20 mouse cellular contexts compared by ENCODE assay signal in the genomic region with DNA sequence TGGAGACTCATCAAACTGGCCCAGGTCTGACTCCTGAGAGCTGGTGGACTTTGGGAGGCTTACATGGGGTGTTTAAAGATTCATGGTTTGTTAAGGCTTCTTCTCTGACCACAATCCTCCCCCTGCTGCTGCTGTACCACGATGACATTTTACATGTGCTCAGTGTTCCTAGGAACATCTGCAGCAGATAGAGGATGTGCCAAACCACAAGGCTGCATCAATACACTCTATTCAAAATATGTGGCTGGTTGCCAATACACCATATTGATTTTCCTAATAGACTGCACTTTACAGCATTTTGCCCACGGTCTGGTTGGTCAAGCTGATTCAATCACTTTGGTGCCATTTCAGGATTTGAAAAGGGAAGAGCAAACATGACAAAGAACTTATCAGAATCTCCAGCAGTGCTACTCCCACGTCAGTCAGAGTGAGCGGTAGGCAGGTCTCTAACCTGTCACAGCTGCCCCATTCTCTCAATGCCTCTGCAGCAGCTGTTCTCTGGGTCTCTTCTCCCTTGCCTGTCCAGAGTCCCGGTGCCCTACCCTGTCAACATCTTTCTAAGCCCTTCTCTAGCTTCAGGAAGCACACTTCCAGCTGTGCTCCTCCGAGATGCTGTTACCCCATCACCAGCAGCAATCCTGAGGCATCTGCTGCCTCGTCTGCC. TPM values are rescaled to one million over a fixed set of nuclear protein-coding genes. Genes with fewer than 3 reads are reported as not detected.
A peak's percentile ranks its signal among the peaks of the same experiment; 100 is the strongest.
DNase-seq lines count a peak whose midpoint lies in the region; ATAC-seq and TF ChIP-seq lines count a peak whose summit lies in the region.
"Had no signal": no experiment of that assay in that cellular context is flagged by ENCODE, and none has a peak within 500 bp of the region (broad histone marks: within the 10 kb centered on the region; RNA-seq: fewer than 3 reads in every experiment).

No protein-coding gene starts in this region.

- no peak overlapping the region for H3K9ac ChIP-seq in forebrain, embryonic 14.5 days (ENCODE audit: low read length)
- H3K9ac ChIP-seq in forebrain, embryonic 16.5 days (replicated peaks; ENCODE audit: low read depth, low read length) = no peak overlapping the region
- H3K9ac ChIP-seq in limb, embryonic 14.5 days (ENCODE audit: low read depth, low read length, severe bottlenecking) = no peak overlapping the region
- no peak overlapping the region for H3K9ac ChIP-seq in CH12.LX (ENCODE audit: insufficient read depth, low read depth)
- H3K9ac ChIP-seq: heart, embryonic 15.5 days; intestine, embryonic 15.5 days; limb, embryonic 13.5 days; lung, embryonic 15.5 days had no signal

- no peaks in the 10 kb centered on the region for H3K27me3 ChIP-seq in forebrain, embryonic 14.5 days (replicated peaks; ENCODE audit: control insufficient read depth, insufficient read depth, low read length)
- no peaks in the 10 kb centered on the region for H3K27me3 ChIP-seq in forebrain, embryonic 16.5 days (replicated peaks; ENCODE audit: control insufficient read depth, insufficient read depth, low read length)
- H3K27me3 ChIP-seq in limb, embryonic 14.5 days (ENCODE audit: control insufficient read depth, insufficient read depth, low read length) = no peaks in the 10 kb centered on the region
- no peaks in the 10 kb centered on the region for H3K27me3 ChIP-seq in limb, embryonic 10.5 days (ENCODE audit: low read depth, poor library complexity, severe bottlenecking)
- H3K27me3 ChIP-seq in CH12.LX (replicated peaks) = no peaks in the 10 kb centered on the region
- H3K27me3 ChIP-seq: heart, embryonic 15.5 days; intestine, embryonic 15.5 days; limb, embryonic 13.5 days; lung, embryonic 15.5 days; megakaryocyte, embryonic 14.5 days; Patski had no signal

- peak; percentile 67 for TF ChIP-seq EP300 in CH12.LX (IDR thresholded peaks at IDR 0.05; ENCODE audit: low read length)

- no peak for TF ChIP-seq CTCF in CH12.LX (conservative IDR thresholded peaks at IDR 0.05 in 1 of 2, IDR thresholded peaks at IDR 0.05 in 1 of 2; ENCODE audit: low read depth in 2 of 2, low read length in 2 of 2)

- TF ChIP-seq POLR2A in limb, embryonic 14.5 days (IDR thresholded peaks at IDR 0.05; ENCODE audit: borderline replicate concordance, extremely low read depth, insufficient read depth, insufficient read length) = no peak
- no peak for TF ChIP-seq POLR2A in CH12.LX (IDR thresholded peaks at IDR 0.05; ENCODE audit: low read depth, low read length)

- H3K4me3 ChIP-seq in forebrain, embryonic 14.5 days (ENCODE audit: low read depth, low read length) = no peak overlapping the region
- no peak overlapping the region for H3K4me3 ChIP-seq in forebrain, embryonic 16.5 days (replicated peaks; ENCODE audit: low read length)
- no peak overlapping the region for H3K4me3 ChIP-seq in limb, embryonic 14.5 days (replicated peaks; ENCODE audit: low read length)
- H3K4me3 ChIP-seq in limb, embryonic 10.5 days = no peak overlapping the region
- no peak overlapping the region for H3K4me3 ChIP-seq in CH12.LX (replicated peaks in 1 of 3; ENCODE audit: low read depth in 2 of 3, low read length in 2 of 3, poor library complexity in 1 of 3)
- H3K4me3 ChIP-seq: heart, embryonic 15.5 days; intestine, embryonic 15.5 days; limb, embryonic 13.5 days; lung, embryonic 15.5 days; megakaryocyte, embryonic 14.5 days had no signal

- H3K36me3 ChIP-seq in forebrain, embryonic 14.5 days (ENCODE audit: control insufficient read depth, insufficient read depth, low read length) = peaks cover 91% of the 10 kb centered on the region
- H3K36me3 ChIP-seq in forebrain, embryonic 16.5 days (ENCODE audit: control insufficient read depth, insufficient read depth) = peaks cover 30% of the 10 kb centered on the region
- peaks cover 79% of the 10 kb centered on the region for H3K36me3 ChIP-seq in limb, embryonic 14.5 days (ENCODE audit: control insufficient read depth, insufficient read depth, low read length)
- H3K36me3 ChIP-seq in limb, embryonic 10.5 days = peaks cover 98% of the 10 kb centered on the region
- peaks cover 61 to 95% of the 10 kb centered on the region in 2 experiments for H3K36me3 ChIP-seq in CH12.LX (replicated peaks in 1 of 2; ENCODE audit: control insufficient read depth in 1 of 2, insufficient read depth in 1 of 2, low read length in 1 of 2)

- ATAC-seq in forebrain, embryonic 14.5 days = peak; percentile 21; the same call in 1 of the 2 replicates
- no peak for ATAC-seq in forebrain, embryonic 16.5 days
- no peak for ATAC-seq in limb, embryonic 14.5 days (ENCODE audit: low FRiP score, low read depth)
- peak; percentile 82 for ATAC-seq in megakaryocyte-erythroid progenitor cell, adult 5-6 weeks (replicated peaks; ENCODE audit: low FRiP score, low TSS enrichment, poor library complexity, severe bottlenecking)
- ATAC-seq: intestine, embryonic 15.5 days; Patski had no signal

- in situ Hi-C loops in CH12.LX (cut with MboI; ENCODE audit: low pct_ligation_motif_present, low pct_unique_long_range_greater_than_20kb, low sequenced_read_pairs) = loop anchor here (5.0 kb wide), 1 partner anchor 55 kb away; no protein-coding TSS in a partner anchor

- no peaks in the 10 kb centered on the region for H3K9me3 ChIP-seq in forebrain, embryonic 14.5 days (replicated peaks; ENCODE audit: control insufficient read depth, low read length)
- no peaks in the 10 kb centered on the region for H3K9me3 ChIP-seq in forebrain, embryonic 16.5 days (ENCODE audit: control insufficient read depth, low read length)
- H3K9me3 ChIP-seq in limb, embryonic 14.5 days (ENCODE audit: control insufficient read depth, low read length) = no peaks in the 10 kb centered on the region
- no peaks in the 10 kb centered on the region for H3K9me3 ChIP-seq in limb, embryonic 10.5 days (replicated peaks)
- no peaks in the 10 kb centered on the region for H3K9me3 ChIP-seq in CH12.LX (replicated peaks; ENCODE audit: low read length)
- H3K9me3 ChIP-seq: heart, embryonic 15.5 days; intestine, embryonic 15.5 days; limb, embryonic 13.5 days; lung, embryonic 15.5 days; megakaryocyte, embryonic 14.5 days had no signal

- no peaks in the 10 kb centered on the region for H3K79me2 ChIP-seq in CH12.LX (replicated peaks; ENCODE audit: control insufficient read depth, extremely low read depth, insufficient read depth, poor library complexity, severe bottlenecking)

- no peaks in the 10 kb centered on the region for H3K4me1 ChIP-seq in forebrain, embryonic 14.5 days (ENCODE audit: control insufficient read depth, insufficient read depth, low read length)
- H3K4me1 ChIP-seq in forebrain, embryonic 16.5 days (replicated peaks; ENCODE audit: control insufficient read depth, insufficient read depth, low read length) = no peaks in the 10 kb centered on the region; the same call in 1 of the 2 replicates
- no peaks in the 10 kb centered on the region for H3K4me1 ChIP-seq in limb, embryonic 14.5 days (ENCODE audit: control insufficient read depth, insufficient read depth, low read length)
- no peaks in the 10 kb centered on the region for H3K4me1 ChIP-seq in limb, embryonic 10.5 days
- H3K4me1 ChIP-seq in CH12.LX (ENCODE audit: control insufficient read depth in 1 of 2, insufficient read depth in 2 of 2) = peaks cover 7 to 30% of the 10 kb centered on the region in 2 experiments
- H3K4me1 ChIP-seq: heart, embryonic 15.5 days; intestine, embryonic 15.5 days; limb, embryonic 13.5 days; lung, embryonic 15.5 days had no signal

- dilution Hi-C loops in CH12.LX (cut with MboI; ENCODE audit: extremely low pct_ligation_motif_present, extremely low pct_unique_long_range_greater_than_20kb, low sequenced_read_pairs) = no loop called here

- no peak; the same call in 1 of the 2 replicates for TF ChIP-seq RAD21 in CH12.LX (IDR thresholded peaks at IDR 0.05; ENCODE audit: low read depth, low read length)

- H3K27ac ChIP-seq in forebrain, embryonic 14.5 days (ENCODE audit: low read depth, low read length) = peak overlapping the region; percentile 33; the same call in 1 of the 2 replicates
- H3K27ac ChIP-seq in forebrain, embryonic 16.5 days (ENCODE audit: low read length) = no peak overlapping the region
- no peak overlapping the region for H3K27ac ChIP-seq in limb, embryonic 14.5 days (replicated peaks; ENCODE audit: low read depth, low read length)
- no peak overlapping the region for H3K27ac ChIP-seq in limb, embryonic 10.5 days
- no peak overlapping the region; the same call in 1 of the 2 replicates for H3K27ac ChIP-seq in CH12.LX (ENCODE audit: insufficient read depth, low read depth)
- H3K27ac ChIP-seq: heart, embryonic 15.5 days; intestine, embryonic 15.5 days; limb, embryonic 13.5 days; lung, embryonic 15.5 days had no signal

- WGBS in forebrain, embryonic 14.5 days = 77% methylated on average over 7 of the region's 7 CpGs
- 68% methylated on average over 7 of the region's 7 CpGs for WGBS in forebrain, embryonic 16.5 days
- 84% methylated on average over 7 of the region's 7 CpGs for WGBS in limb, embryonic 14.5 days
- WGBS in limb, embryonic 10.5 days = 92% methylated on average over 7 of the region's 7 CpGs

- peak; percentile 14 for DNase-seq in forebrain, embryonic 14.5 days (ENCODE audit: low spot score)
- peak; percentile 19 for DNase-seq in limb, embryonic 14.5 days (ENCODE audit: low spot score)
- DNase-seq in limb, embryonic 10.5 days (ENCODE audit: low spot score) = no peak
- peak; percentile 57 for DNase-seq in CH12.LX (ENCODE audit: extremely low read depth)
- DNase-seq in adrenal gland, adult 18-20 months (ENCODE audit: low spot score in 2 of 2) = no peak
- no peak for DNase-seq in thymus, postnatal 10 days (ENCODE audit: low spot score in 2 of 2)
- DNase-seq: B cell, adult 2 months; cerebellum, adult 18-20 months; kidney, postnatal 14 days; retina, postnatal 1 day; spleen, adult 18-20 months; thymus, postnatal 25 days had no signal

- H3K4me2 ChIP-seq in forebrain, embryonic 14.5 days (ENCODE audit: low read length) = no peak overlapping the region
- no peak overlapping the region for H3K4me2 ChIP-seq in forebrain, embryonic 16.5 days (ENCODE audit: low read length)
- no peak overlapping the region for H3K4me2 ChIP-seq in limb, embryonic 14.5 days (replicated peaks; ENCODE audit: low read depth, low read length, severe bottlenecking)
- H3K4me2 ChIP-seq in CH12.LX (ENCODE audit: insufficient read depth, low read depth, poor library complexity, severe bottlenecking) = no peak overlapping the region
- H3K4me2 ChIP-seq: heart, embryonic 15.5 days; intestine, embryonic 15.5 days; limb, embryonic 13.5 days; lung, embryonic 15.5 days had no signal

RNA-seq across cellular contexts. Expression of a gene that starts 19.8 kb away (rescaled TPM):
- 46.4 and 47.6 TPM in 2 replicates for polyA plus RNA-seq in forebrain, embryonic 14.5 days (2014; fragmentation: Nextera tagmentation; extraction: Ambion mirVana)
- polyA plus RNA-seq in forebrain, embryonic 16.5 days (2015; fragmentation: Nextera tagmentation; extraction: Ambion mirVana) = 50.8 and 54.5 TPM in 2 replicates
- polyA plus RNA-seq in limb, embryonic 14.5 days (2012; rRNA removed) = 18.7 and 20.0 TPM in 2 replicates
- 36.1 and 39.5 TPM in 2 replicates for polyA plus RNA-seq in limb, embryonic 14.5 days (2014; fragmentation: Nextera tagmentation; extraction: Ambion mirVana)
- polyA plus RNA-seq in limb, embryonic 10.5 days (2016; fragmentation: Nextera tagmentation; extraction: Ambion mirVana) = 42.1 and 49.2 TPM in 2 replicates
- 17.5 and 18.0 TPM in 2 replicates for total RNA-seq in CH12.LX (2012; rRNA removed)
- total RNA-seq in CH12.LX (2014; rRNA removed) = 23.5 and 26.9 TPM in 2 replicates
- polyA plus RNA-seq in CH12.LX (2012; ENCODE audit: insufficient read length, low read depth) = 11.4 and 13.4 TPM in 2 replicates
- 32.6 and 43.4 TPM in 2 replicates for total RNA-seq in megakaryocyte-erythroid progenitor cell, adult 5-6 weeks (2014; fragmentation: Nextera tagmentation)
- total RNA-seq in megakaryocyte-erythroid progenitor cell, adult 5-6 weeks (2017) = 43.9 and 51.2 TPM in 2 replicates
- total RNA-seq in adrenal gland, adult 18-20 months (2021) = 10 to 100 TPM; 23.3 to 25.3 TPM

RNA-seq across cellular contexts. Expression of a gene that starts 19.8 kb away (rescaled TPM):
- 96.2 and 108 TPM in 2 replicates for polyA plus RNA-seq in forebrain, embryonic 14.5 days (2014; fragmentation: Nextera tagmentation; extraction: Ambion mirVana)
- 105 and 115 TPM in 2 replicates for polyA plus RNA-seq in forebrain, embryonic 16.5 days (2015; fragmentation: Nextera tagmentation; extraction: Ambion mirVana)
- 35.7 and 43.4 TPM in 2 replicates for polyA plus RNA-seq in limb, embryonic 14.5 days (2012; rRNA removed)
- 61.5 and 62.4 TPM in 2 replicates for polyA plus RNA-seq in limb, embryonic 14.5 days (2014; fragmentation: Nextera tagmentation; extraction: Ambion mirVana)
- polyA plus RNA-seq in limb, embryonic 10.5 days (2016; fragmentation: Nextera tagmentation; extraction: Ambion mirVana) = 81.0 and 89.0 TPM in 2 replicates
- total RNA-seq in CH12.LX (2012; rRNA removed) (30.7 and 35.5 TPM in 2 replicates), CH12.LX (2014; rRNA removed) (37.6 and 43.7 TPM in 2 replicates)
- 80.3 and 95.6 TPM in 2 replicates for polyA plus RNA-seq in CH12.LX (2012; ENCODE audit: insufficient read length, low read depth)
- 52.0 and 60.3 TPM in 2 replicates for total RNA-seq in megakaryocyte-erythroid progenitor cell, adult 5-6 weeks (2014; fragmentation: Nextera tagmentation)
- total RNA-seq in megakaryocyte-erythroid progenitor cell, adult 5-6 weeks (2017) = 89.9 and 154 TPM in 2 replicates
- total RNA-seq in adrenal gland, adult 18-20 months (2021) = 10 to 100 TPM; 38.0 to 39.3 TPM

RNA-seq across cellular contexts. Expression of a gene that starts 49.2 kb away (rescaled TPM):
- polyA plus RNA-seq in forebrain, embryonic 14.5 days (2014; fragmentation: Nextera tagmentation; extraction: Ambion mirVana) = 18.0 and 26.0 TPM in 2 replicates
- 21.1 and 29.2 TPM in 2 replicates for polyA plus RNA-seq in forebrain, embryonic 16.5 days (2015; fragmentation: Nextera tagmentation; extraction: Ambion mirVana)
- polyA plus RNA-seq in limb, embryonic 14.5 days (2012; rRNA removed) = 24.7 and 29.5 TPM in 2 replicates
- polyA plus RNA-seq in limb, embryonic 14.5 days (2014; fragmentation: Nextera tagmentation; extraction: Ambion mirVana) = 12.1 and 13.3 TPM in 2 replicates
- polyA plus RNA-seq in limb, embryonic 10.5 days (2016; fragmentation: Nextera tagmentation; extraction: Ambion mirVana) = 5.8 and 6.6 TPM in 2 replicates
- total RNA-seq in CH12.LX (2012; rRNA removed) = 70.6 and 118 TPM in 2 replicates
- 10.3 and 12.7 TPM in 2 replicates for total RNA-seq in CH12.LX (2014; rRNA removed)
- 26.7 and 29.3 TPM in 2 replicates for polyA plus RNA-seq in CH12.LX (2012; ENCODE audit: insufficient read length, low read depth)
- total RNA-seq in megakaryocyte-erythroid progenitor cell, adult 5-6 weeks (2014; fragmentation: Nextera tagmentation) = 111 and 116 TPM in 2 replicates
- 78.7 and 81.7 TPM in 2 replicates for total RNA-seq in megakaryocyte-erythroid progenitor cell, adult 5-6 weeks (2017)
- total RNA-seq in adrenal gland, adult 18-20 months (2021) = 10 to 100 TPM; 14.7 to 18.5 TPM

Comparison
In these comparisons a context has a peak if more than half of its experiments do, and no peak if none do; other contexts are left out.
1. ATAC-seq: peak in forebrain, embryonic 14.5 days (single experiment) and megakaryocyte-erythroid progenitor cell, adult 5-6 weeks (single experiment); none in forebrain, embryonic 16.5 days (single experiment) and limb, embryonic 14.5 days (single experiment).
2. DNase-seq: peak in forebrain, embryonic 14.5 days (single experiment), limb, embryonic 14.5 days (single experiment) and CH12.LX (single experiment); none in limb, embryonic 10.5 days (single experiment), adrenal gland, adult 18-20 months (0 of 2) and thymus, postnatal 10 days (0 of 2).